Comparison of ENCODE assay signal across 20 mouse cellular contexts in the genomic region with DNA sequence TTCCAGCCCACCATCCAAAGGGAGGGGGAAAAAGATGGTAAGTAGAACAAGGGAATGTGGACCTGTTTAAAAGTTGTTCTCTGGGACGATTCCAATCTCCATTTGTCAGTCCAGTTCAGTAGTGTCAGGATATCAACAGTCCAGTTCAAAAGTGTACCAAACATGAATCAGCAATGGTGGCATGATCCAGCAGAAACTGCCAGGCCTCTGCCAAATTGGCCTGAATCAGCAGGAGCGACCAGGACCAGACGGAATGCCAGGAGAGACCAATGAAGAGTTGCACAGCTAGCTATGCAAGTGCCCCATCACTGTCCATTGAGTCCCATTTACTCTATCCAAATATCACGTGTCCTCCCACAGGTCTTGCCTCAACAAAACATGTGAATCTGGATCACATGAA. TPM values are rescaled to one million over a fixed set of nuclear protein-coding genes. Genes with fewer than 3 reads are reported as not detected.
A peak's percentile ranks its signal among the peaks of the same experiment; 100 is the strongest.
DNase-seq lines count a peak whose midpoint lies in the region; TF ChIP-seq lines count a peak whose summit lies in the region.
"Had no signal": no experiment of that assay in that cellular context is flagged by ENCODE, and none has a peak within 500 bp of the region (broad histone marks: within the 10 kb centered on the region; RNA-seq: fewer than 3 reads in every experiment).

No protein-coding gene starts in this region.

- no peak for TF ChIP-seq POLR2A in liver, adult 2 months (IDR thresholded peaks at IDR 0.05; ENCODE audit: extremely low read depth, insufficient read depth, low read length)

- no peaks in the 10 kb centered on the region; the same call in 1 of the 2 replicates for H3K4me1 ChIP-seq in liver, adult 2 months (ENCODE audit: control insufficient read depth, insufficient read depth, low read length)
- no peaks in the 10 kb centered on the region for H3K4me1 ChIP-seq in forebrain, embryonic 10.5 days

- no peaks in the 10 kb centered on the region for H3K27me3 ChIP-seq in liver, adult 2 months (ENCODE audit: control insufficient read depth, insufficient read depth, low read length)
- H3K27me3 ChIP-seq in forebrain, embryonic 10.5 days (ENCODE audit: poor library complexity, severe bottlenecking), result no peaks in the 10 kb centered on the region
- H3K27me3 ChIP-seq: CH12.LX, Patski had no signal

- no peak overlapping the region for H3K27ac ChIP-seq in liver, adult 2 months (replicated peaks; ENCODE audit: insufficient read depth, low read depth, low read length)
- no peak overlapping the region for H3K27ac ChIP-seq in forebrain, embryonic 10.5 days

- H3K9me3 ChIP-seq in forebrain, embryonic 10.5 days, result no peaks in the 10 kb centered on the region
- H3K9me3 ChIP-seq: G1E had no signal

- no peak for TF ChIP-seq CTCF in liver, adult 2 months (IDR thresholded peaks at IDR 0.05; ENCODE audit: low read depth, low read length)

- peaks cover 21% of the 10 kb centered on the region for H3K36me3 ChIP-seq in liver, adult 2 months (ENCODE audit: control insufficient read depth, insufficient read depth, low read length)
- peaks cover 33% of the 10 kb centered on the region for H3K36me3 ChIP-seq in forebrain, embryonic 10.5 days (replicated peaks)

- intact Hi-C loops in heart, postnatal 36 days (cut with DNase I), result loop anchor here (10.0 kb wide), 1 partner anchor 167 kb away; the partner anchor contains the start of gene Acsl6

- WGBS in liver, adult 2 months, result 76% methylated on average over 4 of the region's 4 CpGs
- WGBS in forebrain, embryonic 10.5 days, result 95% methylated on average over 4 of the region's 4 CpGs

- H3K4me3 ChIP-seq in liver, adult 2 months (ENCODE audit: insufficient read depth, low read depth, low read length), result no peak overlapping the region
- no peak overlapping the region for H3K4me3 ChIP-seq in forebrain, embryonic 10.5 days

- peaks cover 5% of the 10 kb centered on the region for H3K79me2 ChIP-seq in liver, adult 2 months (ENCODE audit: control insufficient read depth, insufficient read depth, low read length)

- DNase-seq in heart, adult 11 months, result peak; percentile 74
- no peak for DNase-seq in heart, postnatal 36 days
- DNase-seq in liver, adult 2 months (ENCODE audit: extremely low read depth, low read depth, low spot score), result peak; percentile 63
- DNase-seq in liver (no peak), NIH3T3 (ENCODE audit: low read depth) (peak; percentile 27)
- DNase-seq in forebrain, embryonic 10.5 days (ENCODE audit: extremely low spot score, low spot score), result no peak
- DNase-seq: adrenal gland, adult 2 months; adrenal gland, adult 8-10 months; adrenal gland, postnatal 10 days; adrenal gland, postnatal 14 days; adrenal gland, postnatal 25 days; adrenal gland, postnatal 36 days; B cell, adult 2 months; cerebellum, adult 11 months; cerebellum, adult 11-12 months; cerebellum, adult 18-20 months; cerebellum, adult 2 months had no signal

- H3K9ac ChIP-seq in liver, adult 2 months (ENCODE audit: low read depth, low read length), result no peak overlapping the region

RNA-seq across cellular contexts. Expression of gene Fnip1, which starts 34.2 kb away (rescaled TPM):
- total RNA-seq in heart, postnatal 36 days (2021), result 10 to 100 TPM; 39.0 to 41.1 TPM
- 38.1 and 42.5 TPM in 2 replicates for total RNA-seq in liver, adult 2 months (2014; rRNA removed)
- polyA plus RNA-seq in liver, adult 2 months (2012; rRNA removed), result 2.3 and 2.5 TPM in 2 replicates
- 8.1 and 8.9 TPM in 2 replicates for polyA plus RNA-seq in forebrain, embryonic 10.5 days (2016; fragmentation: Nextera tagmentation; extraction: Ambion mirVana)

RNA-seq across cellular contexts. Expression of gene Rapgef6, which starts 50.4 kb away (rescaled TPM):
- 10 to 100 TPM; 17.5 to 18.4 TPM for total RNA-seq in heart, postnatal 36 days (2021)
- total RNA-seq in liver, adult 2 months (2014; rRNA removed), result 13.2 and 14.1 TPM in 2 replicates
- polyA plus RNA-seq in liver, adult 2 months (2012; rRNA removed), result 7.1 and 8.7 TPM in 2 replicates
- polyA plus RNA-seq in forebrain, embryonic 10.5 days (2016; fragmentation: Nextera tagmentation; extraction: Ambion mirVana), result 31.3 and 31.7 TPM in 2 replicates

Comparison
In these comparisons a context has a peak if more than half of its experiments do, and no peak if none do; other contexts are left out.
1. DNase-seq: peak in heart, adult 11 months (single experiment), liver, adult 2 months (single experiment) and NIH3T3 (single experiment); none in heart, postnatal 36 days (0 of 2), liver (single experiment) and forebrain, embryonic 10.5 days (single experiment).